Mouse (Mus musculus): ENCODE measurements around the gene Gna15. TPM values are rescaled to one million over a fixed set of nuclear protein-coding genes. Genes with fewer than 3 reads are reported as not detected.

Gene Gna15
- total RNA-seq, 2 experiments from 2014 or later, result 2.6 TPM; not detected in 1

GRCm38 (mm10) chr10:81557491-81557890 is 33.5 kb upstream of the Gna15 start:
- no peak for ATAC-seq (replicated peaks; ENCODE audit: low FRiP score, poor library complexity, severe bottlenecking)

- ATAC-seq (replicated peaks; ENCODE audit: low FRiP score, poor library complexity, severe bottlenecking), result no peak
Measured at GRCm38 (mm10) chr10:81556282-81556681, 32.3 kb upstream of the Gna15 start.

GRCm38 (mm10) chr10:81553807-81554755 is 30.1 kb upstream of the Gna15 start:
- no peak for ATAC-seq (replicated peaks; ENCODE audit: low FRiP score, poor library complexity, severe bottlenecking)

- no peak for ATAC-seq (replicated peaks; ENCODE audit: low FRiP score, poor library complexity, severe bottlenecking)
Measured at GRCm38 (mm10) chr10:81553232-81553631, 29.2 kb upstream of the Gna15 start.

- peak; percentile 79 for ATAC-seq (replicated peaks; ENCODE audit: low FRiP score, poor library complexity, severe bottlenecking)
Measured at GRCm38 (mm10) chr10:81551597-81552102, 27.6 kb upstream of the Gna15 start.

- ATAC-seq (replicated peaks; ENCODE audit: low FRiP score, poor library complexity, severe bottlenecking), result peak; percentile 43; the same call in 1 of the 2 replicates
Measured at GRCm38 (mm10) chr10:81550257-81550656, 26.2 kb upstream of the Gna15 start.

GRCm38 (mm10) chr10:81548944-81549343 is 24.9 kb upstream of the Gna15 start:
- ATAC-seq (replicated peaks; ENCODE audit: low FRiP score, poor library complexity, severe bottlenecking), result no peak

- ATAC-seq (replicated peaks; ENCODE audit: low FRiP score, poor library complexity, severe bottlenecking), result no peak
Measured at GRCm38 (mm10) chr10:81546788-81547571, 23.0 kb upstream of the Gna15 start.

- ATAC-seq (replicated peaks; ENCODE audit: low FRiP score, poor library complexity, severe bottlenecking), result no peak
Measured at GRCm38 (mm10) chr10:81546332-81546731, 22.3 kb upstream of the Gna15 start.

GRCm38 (mm10) chr10:81545161-81545747 is 21.2 kb upstream of the Gna15 start, which contains the start of gene Gna11:
Gene Gna11 (minus strand): TSS chr10:81545190.
- peak; percentile 88 for ATAC-seq (replicated peaks; ENCODE audit: low FRiP score, poor library complexity, severe bottlenecking)

GRCm38 (mm10) chr10:81544296-81545160 is 20.5 kb upstream of the Gna15 start:
- no peak; the same call in 1 of the 2 replicates for ATAC-seq (replicated peaks; ENCODE audit: low FRiP score, poor library complexity, severe bottlenecking)

GRCm38 (mm10) chr10:81543633-81544032 is 19.6 kb upstream of the Gna15 start:
- ATAC-seq (replicated peaks; ENCODE audit: low FRiP score, poor library complexity, severe bottlenecking), result no peak

GRCm38 (mm10) chr10:81542727-81543460 is 18.9 kb upstream of the Gna15 start:
- ATAC-seq (replicated peaks; ENCODE audit: low FRiP score, poor library complexity, severe bottlenecking), result no peak

GRCm38 (mm10) chr10:81541803-81542202 is 17.8 kb upstream of the Gna15 start:
- ATAC-seq (replicated peaks; ENCODE audit: low FRiP score, poor library complexity, severe bottlenecking), result no peak

- no peak for ATAC-seq (replicated peaks; ENCODE audit: low FRiP score, poor library complexity, severe bottlenecking)
Measured at GRCm38 (mm10) chr10:81541363-81541762, 17.3 kb upstream of the Gna15 start.

GRCm38 (mm10) chr10:81538321-81539048 is 14.5 kb upstream of the Gna15 start:
- ATAC-seq (replicated peaks; ENCODE audit: low FRiP score, poor library complexity, severe bottlenecking), result no peak

GRCm38 (mm10) chr10:81537429-81537828 is 13.4 kb upstream of the Gna15 start:
- ATAC-seq (replicated peaks; ENCODE audit: low FRiP score, poor library complexity, severe bottlenecking), result no peak

- ATAC-seq (replicated peaks; ENCODE audit: low FRiP score, poor library complexity, severe bottlenecking), result peak; percentile 62; the same call in 1 of the 2 replicates
Measured at GRCm38 (mm10) chr10:81536734-81537133, 12.7 kb upstream of the Gna15 start.
